Mouse (Mus musculus) heart, embryonic 11.5 days (tissue): ENCODE data around the gene Gpatch1. TPM values are rescaled to one million over a fixed set of nuclear protein-coding genes. Genes with fewer than 3 reads are reported as not detected.
A peak's percentile ranks its signal among the peaks of the same experiment; 100 is the strongest.

Experiments
- ATAC-seq: fragments of 200-750 bp; cut with Nextera tagmentation; replicated peaks from 2 replicates; pipeline ENCODE4 v1.8.0; 2017; ENCODE audit warnings: moderate library complexity; ENCODE audit not compliant: insufficient number of reproducible peaks, low FRiP score, low TSS enrichment
- H3K27ac ChIP-seq: fragments of 300-500 bp; sonication (generic); 2 replicates; pipeline ENCODE4 v1.5.1; 2014; ENCODE audit warnings: mild to moderate bottlenecking, low read depth, low read length
- H3K27me3 ChIP-seq: fragments of 300-500 bp; sonication (generic); 2 replicates; pipeline ENCODE4 v1.6.1; 2014; ENCODE audit warnings: mild to moderate bottlenecking, low read length, mixed read lengths; ENCODE audit not compliant: control insufficient read depth, insufficient read depth
- H3K36me3 ChIP-seq: fragments of 300-500 bp; sonication (generic); 2 replicates; pipeline ENCODE4 v1.6.1; 2014; ENCODE audit warnings: mild to moderate bottlenecking, low read length, moderate library complexity, mixed read lengths; ENCODE audit not compliant: control insufficient read depth, insufficient read depth
- H3K4me1 ChIP-seq: fragments of 300-500 bp; sonication (generic); 2 replicates; pipeline ENCODE4 v1.6.1; 2014; ENCODE audit warnings: low read length; ENCODE audit not compliant: control insufficient read depth, insufficient read depth
- H3K4me2 ChIP-seq: fragments of 300-500 bp; sonication (generic); 2 replicates; pipeline ENCODE4 v1.6.1; 2014; ENCODE audit warnings: mild to moderate bottlenecking, moderate library complexity
- H3K4me3 ChIP-seq: fragments of 300-500 bp; sonication (generic); 2 replicates; pipeline ENCODE4 v1.5.1; 2014; ENCODE audit warnings: low read depth, low read length
- H3K9ac ChIP-seq: fragments of 300-500 bp; sonication (generic); 2 replicates; pipeline ENCODE4 v1.6.1; 2014; ENCODE audit warnings: mild to moderate bottlenecking, low read depth, low read length, moderate library complexity
- H3K9me3 ChIP-seq: fragments of 300-500 bp; sonication (generic); replicated peaks from 2 replicates; pipeline ENCODE4 v1.6.1; 2016; ENCODE audit warnings: low read length; ENCODE audit not compliant: control insufficient read depth
- WGBS: fragments of 180-500 bp; shearing (Covaris S2); extraction: QIAGEN DNeasy Blood & Tissue Kit; methylation state at CpG from one replicate; pipeline ENCODE4 v1.1.7; 2014; ENCODE audit not compliant: insufficient replicate concordance; 5-methylcytosine and 5-hydroxymethylcytosine counted together
- polyA plus RNA-seq: library from polyadenylated mRNA; unstranded; fragments of >200 nt; fragmentation: Nextera tagmentation; extraction: Ambion mirVana; gene quantifications from 2 replicates; pipeline ENCODE4 v1.2.1, GENCODE M21; 2014

Gene Gpatch1
- 10.4 and 14.5 TPM in 2 replicates for polyA plus RNA-seq

DNA sequence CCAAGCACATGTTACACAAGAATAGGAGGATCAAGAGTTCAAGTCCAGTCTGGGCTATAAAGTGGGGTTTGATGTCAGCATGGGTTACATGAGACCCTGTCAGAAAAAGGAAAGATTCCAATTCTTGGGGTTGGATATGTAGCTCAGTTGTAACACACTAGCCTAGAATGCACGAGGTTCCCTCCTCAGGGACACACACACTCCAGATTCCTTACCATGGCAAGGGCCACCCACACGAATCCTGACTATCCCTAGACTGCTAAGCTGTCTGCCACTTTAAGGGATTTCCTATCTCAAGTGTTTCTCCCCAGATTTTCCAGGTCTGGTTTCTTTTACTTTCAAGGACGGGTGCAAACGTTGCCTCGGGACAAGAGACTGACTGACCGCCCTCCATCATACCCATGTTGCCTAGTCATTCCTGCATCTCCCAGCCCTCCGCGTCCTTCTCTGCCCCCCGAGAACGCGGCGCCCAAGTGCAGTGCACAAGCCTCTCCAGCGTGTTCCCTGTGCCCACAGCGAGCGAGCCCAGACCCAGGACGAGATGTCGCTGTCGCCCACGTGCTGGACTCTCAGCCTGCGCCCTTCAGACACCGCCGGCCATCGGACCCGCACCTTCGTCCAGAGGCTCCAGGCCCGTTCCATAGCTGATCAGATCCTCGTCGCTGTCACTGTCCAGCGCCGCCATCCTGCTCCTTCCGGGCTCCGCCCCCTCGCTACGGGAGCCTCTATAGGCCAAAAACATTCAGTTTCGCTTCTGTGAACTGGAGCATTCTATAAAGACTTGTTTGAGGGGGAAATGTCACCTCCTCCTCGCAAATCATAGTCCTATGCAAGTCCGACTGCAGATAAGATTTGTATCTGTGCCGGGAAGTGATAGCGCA is at the start of gene Gpatch1:
TSS of gene Gpatch1 (minus strand) at position 712 of the 881 bp plus-strand sequence.
- Histone ChIP-seq H3K27me3 (no peaks in the 10 kb centered on the region), H3K27ac (peak within 1 kb of the TSS; percentile 46; the same call in 1 of the 2 replicates), H3K4me1 (peaks cover 8% of the 10 kb centered on the region), H3K4me3 (peak within 1 kb of the TSS; percentile 82), H3K36me3 (no peaks in the 10 kb centered on the region), H3K9ac (peak within 1 kb of the TSS; percentile 75), H3K4me2 (peak within 1 kb of the TSS; percentile 73), H3K9me3 (no peaks in the 10 kb centered on the region)
- peak; percentile 67 for ATAC-seq
- WGBS, result under 1% methylated on average over 39 of the region's 39 CpGs

DNA sequence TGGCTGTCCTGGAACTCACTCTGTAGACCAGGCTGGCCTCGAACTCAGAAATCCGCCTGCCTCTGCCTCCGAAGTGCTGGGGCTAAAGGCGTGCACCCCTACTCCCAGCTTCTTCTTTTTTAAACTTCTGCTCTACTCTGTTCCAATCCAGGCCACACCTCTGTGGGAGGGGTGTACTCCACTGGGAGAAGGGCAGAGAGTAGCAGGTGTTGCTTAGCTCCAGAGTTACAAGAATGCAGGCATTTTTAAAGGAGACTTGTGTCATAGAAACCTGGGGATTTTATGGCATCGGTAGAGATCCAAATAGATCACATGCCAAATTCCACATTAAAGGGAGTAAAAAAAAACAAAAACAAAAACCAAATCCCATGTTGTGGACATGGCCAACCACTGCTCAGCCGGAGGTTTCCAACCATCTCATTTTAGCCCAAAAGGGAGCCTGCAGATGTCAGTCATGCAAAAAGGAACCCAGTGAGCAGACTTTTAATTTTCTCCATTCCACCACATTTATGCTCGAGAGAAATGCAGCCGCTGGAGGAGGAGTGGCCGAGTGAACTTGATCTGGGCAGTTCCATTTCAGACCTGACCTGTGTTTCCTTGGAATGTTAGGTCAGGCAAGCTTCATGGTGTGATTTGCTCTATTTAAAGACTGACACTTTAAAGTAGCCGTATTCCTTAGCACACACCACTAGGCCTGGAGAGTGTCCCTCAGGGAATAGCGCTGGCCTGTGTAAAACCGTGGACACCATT is 47.1 kb upstream of the Gpatch1 start:
- Histone ChIP-seq H3K4me2 (no peak overlapping the region), H3K4me1 (peaks cover 11% of the 10 kb centered on the region), H3K9me3 (peaks cover 3% of the 10 kb centered on the region; the same call in 1 of the 2 replicates), H3K4me3 (no peak overlapping the region), H3K36me3 (no peaks in the 10 kb centered on the region), H3K27me3 (no peaks in the 10 kb centered on the region), H3K9ac (no peak overlapping the region), H3K27ac (no peak overlapping the region)
- ATAC-seq, result no peak
- WGBS, result 60% methylated on average over 12 of the region's 12 CpGs

DNA sequence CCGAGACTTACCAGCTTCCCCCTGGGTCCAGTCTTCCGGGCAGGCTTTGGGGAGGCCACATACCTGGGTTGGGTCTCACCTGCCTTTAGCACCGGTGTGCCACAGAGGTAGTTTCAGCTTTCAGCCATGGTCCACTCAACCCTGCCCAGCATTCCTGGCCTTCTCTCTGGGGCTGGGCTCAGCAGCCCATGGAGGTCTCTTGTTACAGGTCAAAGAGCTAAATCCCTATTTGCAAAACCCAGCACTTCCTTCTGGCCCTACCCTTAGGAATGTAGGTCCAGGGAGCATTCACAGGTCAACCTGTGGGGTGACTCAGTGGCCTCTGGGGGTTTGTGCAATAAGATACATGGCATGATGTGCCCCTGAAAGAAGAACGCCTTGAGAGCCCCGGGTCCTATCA is 44.6 kb upstream of the Gpatch1 start:
- no peak overlapping the region for H3K4me2 ChIP-seq
- H3K27me3 ChIP-seq, result no peaks in the 10 kb centered on the region
- H3K4me1 ChIP-seq, result peaks cover 11% of the 10 kb centered on the region
- H3K4me3 ChIP-seq, result no peak overlapping the region
- WGBS, result 68% methylated on average over 5 of the region's 5 CpGs
- H3K27ac ChIP-seq, result no peak overlapping the region
- no peaks in the 10 kb centered on the region for H3K9me3 ChIP-seq
- H3K9ac ChIP-seq, result no peak overlapping the region
- no peaks in the 10 kb centered on the region for H3K36me3 ChIP-seq
- no peak for ATAC-seq

DNA sequence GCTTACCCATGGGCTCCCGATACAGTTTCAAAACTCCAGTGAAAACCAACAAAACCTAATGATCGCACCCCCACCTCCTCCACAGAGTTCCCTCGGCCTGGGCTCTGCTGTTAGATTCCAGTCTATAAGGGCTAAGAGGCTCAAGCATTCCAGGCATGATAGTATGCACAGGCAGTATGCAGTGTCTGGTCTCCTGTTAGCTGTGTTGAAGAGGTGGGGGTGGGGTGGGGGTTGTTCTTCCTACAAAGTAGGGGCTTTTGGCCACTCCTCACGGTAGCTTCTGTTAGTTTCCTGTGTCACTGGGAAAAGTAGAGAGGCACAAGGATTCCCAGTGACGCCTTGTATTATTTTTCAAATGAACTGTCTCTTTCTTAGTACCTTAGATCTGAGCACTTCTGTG is 44.0 kb upstream of the Gpatch1 start:
- 42% methylated on average over 5 of the region's 5 CpGs for WGBS

DNA sequence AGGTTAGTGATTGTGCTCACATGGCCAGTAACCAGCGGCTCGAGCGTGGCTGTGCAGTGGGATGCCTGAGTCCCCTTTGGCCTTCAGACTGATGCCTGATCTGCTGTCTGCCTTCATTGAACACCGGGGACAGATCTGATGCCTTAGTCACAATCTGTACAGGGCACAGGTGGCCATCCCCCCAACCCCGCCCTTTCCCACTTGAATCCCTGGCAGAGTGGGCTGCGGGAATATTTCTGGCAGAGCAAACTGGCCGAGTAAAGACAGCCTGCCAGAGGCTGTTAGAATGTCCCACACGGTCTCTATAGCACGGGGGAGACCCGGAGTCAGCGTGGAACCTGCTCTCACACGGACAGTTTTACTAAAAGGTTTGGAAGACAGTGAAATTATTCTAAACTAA is 39.4 kb upstream of the Gpatch1 start:
- Histone ChIP-seq H3K36me3 (no peaks in the 10 kb centered on the region), H3K4me2 (no peak overlapping the region), H3K4me3 (no peak overlapping the region), H3K27me3 (no peaks in the 10 kb centered on the region), H3K9ac (no peak overlapping the region), H3K9me3 (no peaks in the 10 kb centered on the region), H3K4me1 (peaks cover 10% of the 10 kb centered on the region), H3K27ac (no peak overlapping the region)
- WGBS, result 85% methylated on average over 12 of the region's 12 CpGs
- ATAC-seq, result no peak

More for the DNA sequence above, 44.0 kb upstream of the Gpatch1 start:
- H3K4me1 ChIP-seq, result peaks cover 11% of the 10 kb centered on the region
- no peak overlapping the region for H3K9ac ChIP-seq
- no peaks in the 10 kb centered on the region for H3K36me3 ChIP-seq
- ATAC-seq, result 0 out of 2 replicates have a peak, but pooled peaks have one; percentile 54
- H3K4me2 ChIP-seq, result peak overlapping the region; percentile 12; the same call in 1 of the 2 replicates
- H3K4me3 ChIP-seq, result no peak overlapping the region
- H3K27me3 ChIP-seq, result no peaks in the 10 kb centered on the region
- H3K9me3 ChIP-seq, result no peaks in the 10 kb centered on the region
- H3K27ac ChIP-seq, result peak overlapping the region; percentile 57; the same call in 1 of the 2 replicates

DNA sequence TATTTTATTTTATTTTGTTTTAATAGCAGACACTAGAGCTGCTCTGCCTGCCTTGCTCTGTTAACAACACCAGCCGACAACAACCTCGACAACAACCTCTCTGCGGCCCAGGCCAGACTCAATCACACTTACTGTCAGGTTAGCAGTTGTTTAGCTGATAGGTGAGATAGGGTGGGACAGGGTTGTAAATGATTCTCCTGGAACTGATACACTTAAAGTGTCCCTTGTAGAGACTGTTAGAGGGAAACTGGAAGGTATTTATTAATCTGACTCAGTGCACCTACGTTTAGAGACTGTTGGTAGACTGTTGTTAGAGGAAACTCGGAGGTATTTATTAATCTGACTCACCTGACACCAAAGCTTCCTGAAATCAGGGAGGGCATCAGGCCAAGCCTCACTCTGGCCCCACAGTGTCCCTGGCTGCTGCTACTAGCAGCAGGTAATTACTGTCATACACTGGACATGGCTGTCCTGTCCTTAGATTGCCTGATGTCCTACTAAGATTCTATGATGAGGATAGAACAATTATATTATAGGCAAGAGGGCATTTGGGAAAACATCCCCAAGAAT is 37.1 kb upstream of the Gpatch1 start:
- 52% methylated on average over 5 of the region's 5 CpGs for WGBS
- H3K36me3 ChIP-seq, result no peaks in the 10 kb centered on the region

DNA sequence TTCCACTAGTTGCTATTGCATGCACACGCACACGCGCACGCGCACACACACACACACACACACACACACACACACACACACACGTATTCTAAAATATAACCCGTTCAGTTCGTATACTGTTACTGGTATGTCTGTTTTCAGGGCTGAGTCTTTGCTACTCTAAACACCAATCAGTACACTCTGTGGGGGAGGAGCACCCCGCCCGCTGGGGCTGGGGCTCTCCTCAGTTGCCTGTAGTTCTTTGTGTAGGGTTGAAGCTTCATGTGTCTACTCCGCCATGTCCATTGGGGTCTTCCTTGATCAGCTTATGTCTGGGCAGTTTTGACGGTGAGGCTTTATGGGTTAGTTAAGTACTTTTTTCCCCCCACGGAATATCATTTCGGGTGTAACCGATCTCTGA is 35.1 kb upstream of the Gpatch1 start:
- Histone ChIP-seq H3K9me3 (no peaks in the 10 kb centered on the region), H3K9ac (no peak overlapping the region), H3K27ac (no peak overlapping the region), H3K27me3 (no peaks in the 10 kb centered on the region), H3K36me3 (no peaks in the 10 kb centered on the region), H3K4me2 (no peak overlapping the region), H3K4me3 (no peak overlapping the region), H3K4me1 (peaks cover 4% of the 10 kb centered on the region; the same call in 1 of the 2 replicates)
- ATAC-seq, result no peak
- 93% methylated on average over 15 of the region's 15 CpGs for WGBS

More for the DNA sequence above, 37.1 kb upstream of the Gpatch1 start:
- ATAC-seq, result no peak
- H3K4me3 ChIP-seq, result no peak overlapping the region
- no peaks in the 10 kb centered on the region for H3K9me3 ChIP-seq
- peaks cover 4% of the 10 kb centered on the region; the same call in 1 of the 2 replicates for H3K4me1 ChIP-seq
- no peak overlapping the region for H3K9ac ChIP-seq
- H3K4me2 ChIP-seq, result no peak overlapping the region
- no peaks in the 10 kb centered on the region for H3K27me3 ChIP-seq
- no peak overlapping the region for H3K27ac ChIP-seq

DNA sequence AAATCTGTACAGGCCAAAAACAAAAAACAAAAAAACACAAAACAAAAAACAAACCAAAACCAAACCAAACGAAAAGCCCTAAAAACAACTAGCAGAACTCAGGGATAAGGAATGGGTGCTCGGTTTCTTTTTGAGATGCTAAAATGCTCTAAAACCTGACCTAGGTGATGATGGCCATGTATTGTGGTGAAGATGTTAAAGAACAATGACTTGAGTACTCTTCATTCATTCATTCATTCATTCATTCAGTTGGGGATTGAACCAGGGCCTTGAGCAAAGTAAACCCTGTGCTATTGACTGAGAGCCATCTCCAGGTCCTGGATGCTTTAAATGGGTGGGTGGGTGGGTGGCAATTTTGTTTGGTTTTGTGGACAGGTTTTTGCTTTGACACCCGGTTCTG is 32.9 kb upstream of the Gpatch1 start:
- Histone ChIP-seq H3K27ac (no peak overlapping the region), H3K9me3 (no peaks in the 10 kb centered on the region), H3K27me3 (no peaks in the 10 kb centered on the region), H3K4me2 (no peak overlapping the region), H3K36me3 (no peaks in the 10 kb centered on the region), H3K4me1 (peaks cover 8% of the 10 kb centered on the region; the same call in 1 of the 2 replicates), H3K9ac (no peak overlapping the region), H3K4me3 (no peak overlapping the region)
- 79% methylated on average over 3 of the region's 3 CpGs for WGBS
- no peak for ATAC-seq
